Mouse (Mus musculus) liver, postnatal 0 days (tissue): ENCODE data around the gene Cep55. TPM values are rescaled to one million over a fixed set of nuclear protein-coding genes. Genes with fewer than 3 reads are reported as not detected.

Source experiments
- ATAC-seq: fragments of 200-750 bp; cut with Nextera tagmentation; 2 replicates; pipeline ENCODE4 v1.8.0; 2017; ENCODE audit warnings: mild to moderate bottlenecking, moderate library complexity
- DNase-seq: peaks from one replicate; pipeline ENCODE4 v3.0.0-alpha.2; 2016
- H3K27ac ChIP-seq: fragments of 300-500 bp; sonication (generic); 2 replicates; pipeline ENCODE4 v1.5.1; 2014; ENCODE audit warnings: antibody characterized with exemption, moderate library complexity, mild to moderate bottlenecking, low read depth
- H3K27me3 ChIP-seq: fragments of 300-500 bp; sonication (generic); 2 replicates; pipeline ENCODE4 v1.6.1; 2014; ENCODE audit warnings: low read length, control low read depth, mixed read lengths; ENCODE audit not compliant: insufficient read depth
- H3K36me3 ChIP-seq: fragments of 300-500 bp; sonication (generic); replicated peaks from 2 replicates; pipeline ENCODE4 v1.6.1; 2014; ENCODE audit warnings: mild to moderate bottlenecking, control low read depth, low read length, moderate library complexity, mixed read lengths; ENCODE audit not compliant: insufficient read depth
- H3K4me1 ChIP-seq: fragments of 300-500 bp; sonication (generic); 2 replicates; pipeline ENCODE4 v1.6.1; 2014; ENCODE audit warnings: antibody characterized with exemption, mild to moderate bottlenecking, control low read depth; ENCODE audit not compliant: insufficient read depth
- H3K4me2 ChIP-seq: fragments of 300-500 bp; sonication (generic); 2 replicates; pipeline ENCODE4 v1.6.1; 2014; ENCODE audit warnings: low read depth, mild to moderate bottlenecking, low read length, moderate library complexity, mixed read lengths
- H3K4me3 ChIP-seq: fragments of 300-500 bp; sonication (generic); 2 replicates; pipeline ENCODE4 v1.5.1; 2014; ENCODE audit warnings: low read depth, low read length
- H3K9ac ChIP-seq: fragments of 300-500 bp; sonication (generic); replicated peaks from 2 replicates; pipeline ENCODE4 v1.6.1; 2014; ENCODE audit warnings: mild to moderate bottlenecking, moderate library complexity
- H3K9me3 ChIP-seq: fragments of 300-500 bp; sonication (generic); 2 replicates; pipeline ENCODE4 v1.6.1; 2016; ENCODE audit warnings: mild to moderate bottlenecking, control low read depth, low read length, mixed read lengths
- CTCF ChIP-seq: sonication (generic); IDR thresholded peaks from 2 replicates; pipeline ENCODE4 v1.5.1; 2016; ENCODE audit warnings: antibody characterized with exemption, low read depth
- EP300 ChIP-seq: IDR thresholded peaks from 2 replicates; pipeline ENCODE4 v1.6.1; 2016; ENCODE audit warnings: antibody characterized with exemption, low read depth, mild to moderate bottlenecking
- WGBS: fragments of 180-500 bp; shearing (Covaris S2); extraction: QIAGEN DNeasy Blood & Tissue Kit; methylation state at CpG from one replicate; pipeline ENCODE4 v1.1.7; 2014; ENCODE audit not compliant: insufficient replicate concordance; 5-methylcytosine and 5-hydroxymethylcytosine counted together
- polyA plus RNA-seq: library from polyadenylated mRNA; unstranded; fragments of >200 nt; fragmentation: Nextera tagmentation; extraction: Ambion mirVana; gene quantifications from 2 replicates; pipeline ENCODE4 v1.2.1, GENCODE M21; 2015

Cep55 gene
- polyA plus RNA-seq, 1 experiment from 2014 or later: 3.3 TPM

DNA sequence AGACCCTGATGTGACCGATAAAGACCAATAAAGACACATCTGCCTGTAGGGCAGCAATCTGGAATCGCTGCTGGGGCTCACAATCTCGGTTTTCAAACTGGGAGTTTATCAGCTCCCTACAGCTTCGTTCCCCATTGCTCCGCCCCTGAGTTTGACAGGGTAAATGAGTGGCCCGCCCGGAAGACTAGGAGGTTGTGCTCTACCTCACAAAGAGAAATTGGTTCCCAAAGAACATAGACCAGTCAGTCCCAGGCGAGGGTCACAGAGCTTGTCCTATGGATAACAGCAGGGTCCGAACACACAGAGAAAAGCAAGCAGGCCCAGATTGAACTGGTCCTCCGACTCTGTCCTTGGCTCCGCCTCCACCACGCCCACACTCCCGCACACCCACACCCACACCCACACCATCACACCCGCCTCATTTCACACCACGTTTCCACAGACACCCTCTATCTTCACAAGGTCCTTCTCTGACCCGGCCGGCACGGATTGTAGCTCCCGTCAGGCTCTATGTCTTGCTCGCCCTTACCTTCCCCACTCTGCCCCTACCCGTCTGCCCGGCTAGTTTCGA is 577 bp upstream of the Cep55 start:
- Histone ChIP-seq H3K4me1 (peaks cover 13% of the 10 kb centered on the region), H3K9me3 (no peaks in the 10 kb centered on the region), H3K9ac (peak overlapping the region; percentile 26; the same call in 1 of the 2 replicates), H3K4me2 (peak overlapping the region; percentile 92), H3K27me3 (0 out of 2 replicates have a peak, but pooled peaks cover 3% of the 10 kb centered on the region), H3K4me3 (peak overlapping the region; percentile 78), H3K36me3 (no peaks in the 10 kb centered on the region), H3K27ac (no peak overlapping the region)
- peak; percentile 87 for ATAC-seq
- WGBS: under 1% methylated on average over 23 of the region's 23 CpGs
- peak; percentile 85 for DNase-seq
- TF ChIP-seq CTCF (no peak), EP300 (no peak)

DNA sequence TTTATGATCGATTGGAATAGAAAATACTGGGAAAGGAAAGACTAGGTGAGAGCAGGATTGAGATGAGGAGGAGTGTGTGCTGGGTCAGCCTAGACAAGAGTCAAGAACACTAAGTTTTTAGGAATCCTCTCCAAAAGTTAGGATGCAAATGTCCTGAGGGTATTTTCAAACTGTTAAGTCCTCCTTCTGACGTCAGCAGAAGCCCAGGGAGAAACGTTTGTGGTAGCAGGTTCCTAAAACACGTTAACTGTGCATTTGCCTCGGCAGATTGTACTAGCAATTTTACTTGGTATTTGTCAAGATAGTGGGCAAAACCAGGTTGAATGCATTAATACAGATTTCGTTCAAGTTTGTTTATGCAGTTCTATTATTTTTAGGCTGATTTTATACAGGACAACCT is 987 bp downstream of the Cep55 start:
- Histone ChIP-seq H3K27me3 (0 out of 2 replicates have a peak, but pooled peaks cover 3% of the 10 kb centered on the region), H3K4me3 (peak overlapping the region; percentile 78), H3K4me1 (peaks cover 13% of the 10 kb centered on the region), H3K27ac (no peak overlapping the region), H3K4me2 (peak overlapping the region; percentile 92), H3K36me3 (peaks cover 2% of the 10 kb centered on the region; the same call in 1 of the 2 replicates), H3K9ac (no peak overlapping the region), H3K9me3 (no peaks in the 10 kb centered on the region)
- DNase-seq (no peak), ATAC-seq (no peak)
- TF ChIP-seq CTCF (no peak), EP300 (no peak)
- WGBS: 12% methylated on average over 6 of the region's 6 CpGs

DNA sequence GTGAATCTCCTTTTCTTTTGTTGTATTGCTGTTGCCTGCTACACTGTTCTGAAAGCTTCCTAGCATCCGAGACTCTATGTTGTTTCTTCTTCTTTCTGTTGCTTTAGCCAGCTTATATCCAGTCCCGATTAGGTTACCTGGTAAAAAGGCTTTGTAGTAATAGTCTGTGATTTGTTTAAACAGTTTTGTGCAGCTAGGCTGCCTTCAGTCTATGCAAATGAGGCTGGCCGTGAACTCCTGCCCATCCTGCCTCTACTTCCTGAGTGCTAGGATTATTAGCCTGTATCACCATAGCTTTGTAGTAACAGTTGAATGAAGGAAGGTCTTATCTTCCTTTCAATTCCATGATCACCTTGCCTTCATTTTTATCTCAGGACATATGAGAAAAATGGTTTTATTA is 1.5 kb downstream of the Cep55 start:
- Histone ChIP-seq H3K4me1 (peaks cover 13% of the 10 kb centered on the region), H3K27ac (no peak overlapping the region), H3K9ac (no peak overlapping the region), H3K36me3 (peaks cover 2% of the 10 kb centered on the region; the same call in 1 of the 2 replicates), H3K4me2 (peak overlapping the region; percentile 92), H3K9me3 (no peaks in the 10 kb centered on the region), H3K27me3 (0 out of 2 replicates have a peak, but pooled peaks cover 3% of the 10 kb centered on the region), H3K4me3 (peak overlapping the region; percentile 78; the same call in 1 of the 2 replicates)
- ATAC-seq (no peak), DNase-seq (no peak)
- TF ChIP-seq CTCF (no peak), EP300 (no peak)
- WGBS: 41% methylated on average over 3 of the region's 3 CpGs

DNA sequence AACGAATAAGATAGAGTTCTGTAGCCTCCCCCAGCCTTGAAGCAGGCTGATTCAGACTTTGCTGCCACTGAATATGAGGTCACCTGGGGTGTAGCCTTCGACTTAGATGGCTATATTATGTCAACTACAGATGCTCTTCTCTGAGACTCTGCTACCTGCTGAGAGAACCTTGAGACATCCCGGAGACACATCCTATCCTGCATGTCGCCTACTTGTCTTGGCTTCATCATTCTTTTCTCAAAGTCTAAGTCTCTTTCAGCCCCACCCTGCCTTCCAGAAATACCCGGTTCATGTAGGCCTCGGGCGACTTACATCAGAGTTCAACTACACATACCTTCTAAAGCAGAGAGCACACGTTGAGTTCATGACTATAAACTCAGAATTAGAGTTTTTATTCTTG is 2.1 kb downstream of the Cep55 start:
- Histone ChIP-seq H3K4me2 (no peak overlapping the region), H3K4me3 (no peak overlapping the region), H3K36me3 (peaks cover 2% of the 10 kb centered on the region; the same call in 1 of the 2 replicates), H3K4me1 (peaks cover 13% of the 10 kb centered on the region), H3K9me3 (no peaks in the 10 kb centered on the region), H3K27me3 (0 out of 2 replicates have a peak, but pooled peaks cover 3% of the 10 kb centered on the region), H3K27ac (no peak overlapping the region), H3K9ac (no peak overlapping the region)
- no peak for ATAC-seq
- no peak for DNase-seq
- no peak for TF ChIP-seq CTCF
- no peak for TF ChIP-seq EP300
- 80% methylated on average over 8 of the region's 8 CpGs for WGBS

DNA sequence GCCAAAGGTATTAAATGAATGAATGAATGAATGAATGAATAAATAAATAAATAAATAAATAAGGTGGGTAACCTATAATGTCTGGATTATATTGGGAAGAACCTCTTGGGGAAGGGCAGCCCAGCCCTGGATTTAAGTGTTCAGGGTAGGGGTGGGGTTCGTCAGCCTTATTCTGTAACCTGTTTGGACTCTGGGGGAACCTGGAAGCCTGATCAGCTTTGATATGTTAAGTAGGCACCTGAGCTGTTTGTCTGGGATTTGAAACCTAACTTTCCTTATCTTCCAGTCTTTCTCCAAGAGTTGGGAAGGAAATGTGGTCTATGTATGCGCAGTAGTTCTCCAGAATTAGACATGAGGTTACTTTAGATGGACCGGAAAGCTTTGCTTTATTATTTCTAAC is 8.4 kb downstream of the Cep55 start:
- no peaks in the 10 kb centered on the region for H3K27me3 ChIP-seq
- H3K9ac ChIP-seq: no peak overlapping the region
- no peak overlapping the region for H3K27ac ChIP-seq
- WGBS: 75% methylated on average over 3 of the region's 3 CpGs
- ATAC-seq: no peak
- H3K4me2 ChIP-seq: no peak overlapping the region
- peaks cover 4% of the 10 kb centered on the region for H3K36me3 ChIP-seq
- TF ChIP-seq EP300 (no peak), CTCF (no peak)
- DNase-seq: no peak
- H3K4me3 ChIP-seq: no peak overlapping the region
- H3K9me3 ChIP-seq: no peaks in the 10 kb centered on the region
- no peaks in the 10 kb centered on the region for H3K4me1 ChIP-seq

DNA sequence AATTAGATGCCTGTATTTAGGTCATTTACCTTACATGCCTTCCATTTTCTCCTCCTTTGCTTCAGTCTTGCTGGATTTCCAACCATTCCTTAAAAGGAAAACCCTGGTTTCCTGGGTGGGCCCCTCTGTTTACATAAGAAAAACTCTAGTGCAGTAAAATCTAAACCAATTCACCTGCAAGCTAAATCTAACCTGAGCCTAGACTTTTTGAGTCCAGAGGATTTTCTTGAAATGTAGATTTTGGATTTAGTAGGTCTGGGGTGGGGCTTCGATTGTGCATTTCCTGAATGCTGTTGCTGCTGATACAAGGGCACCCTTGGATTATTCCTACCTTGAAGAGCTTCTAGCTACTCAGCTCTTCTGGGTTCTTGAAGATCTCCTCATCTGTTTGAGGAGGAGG is 9.2 kb downstream of the Cep55 start:
- Histone ChIP-seq H3K36me3 (peaks cover 4% of the 10 kb centered on the region), H3K27ac (no peak overlapping the region), H3K9ac (no peak overlapping the region), H3K4me2 (no peak overlapping the region), H3K9me3 (no peaks in the 10 kb centered on the region), H3K4me3 (no peak overlapping the region), H3K4me1 (no peaks in the 10 kb centered on the region), H3K27me3 (no peaks in the 10 kb centered on the region)
- DNase-seq: no peak
- ATAC-seq: no peak
- TF ChIP-seq EP300: no peak
- TF ChIP-seq CTCF: no peak
- 83% methylated on average over 1 of the region's 1 CpGs for WGBS

DNA sequence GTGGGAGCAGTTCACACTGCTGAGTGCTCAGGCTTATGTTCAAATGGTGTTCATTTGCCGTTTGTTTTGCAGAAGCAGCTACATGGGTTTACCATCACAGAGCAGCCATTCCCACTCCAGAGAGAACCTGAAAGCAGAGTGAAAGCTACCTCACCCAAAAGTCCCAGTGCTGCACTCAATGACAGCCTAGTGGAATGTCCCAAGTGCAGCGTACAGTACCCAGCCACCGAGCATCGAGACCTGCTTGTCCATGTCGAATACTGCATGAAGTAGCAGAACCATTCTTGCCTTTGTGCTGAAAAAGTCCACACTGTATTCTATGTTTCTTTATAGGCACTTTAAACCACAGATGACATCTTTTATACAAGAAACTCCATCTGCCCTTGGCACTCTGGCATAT is 18.4 kb downstream of the Cep55 start:
- Histone ChIP-seq H3K9ac (no peak overlapping the region), H3K27ac (no peak overlapping the region), H3K36me3 (peaks cover 12% of the 10 kb centered on the region), H3K9me3 (no peaks in the 10 kb centered on the region), H3K4me3 (no peak overlapping the region), H3K27me3 (no peaks in the 10 kb centered on the region), H3K4me2 (no peak overlapping the region), H3K4me1 (no peaks in the 10 kb centered on the region; the same call in 1 of the 2 replicates)
- no peak for ATAC-seq
- DNase-seq: no peak
- 79% methylated on average over 5 of the region's 5 CpGs for WGBS
- TF ChIP-seq CTCF: no peak
- no peak for TF ChIP-seq EP300
